Mouse (Mus musculus) T-helper 17 cell (primary cell): ENCODE data around the gene Dnaic1.

ENCODE experiments used
- in situ Hi-C, 2 experiments: fragments of 300-600 bp; cut with MboI, MseI; formaldehyde crosslinking; loops; 1 replicate in 1 of 2; 2 replicates in 1 of 2; pipeline ENCODE4 v1.15.1; 2025; ENCODE audit warnings: high pct_unique_total_duplicates in 2 of 2

Gene Dnaic1

DNA sequence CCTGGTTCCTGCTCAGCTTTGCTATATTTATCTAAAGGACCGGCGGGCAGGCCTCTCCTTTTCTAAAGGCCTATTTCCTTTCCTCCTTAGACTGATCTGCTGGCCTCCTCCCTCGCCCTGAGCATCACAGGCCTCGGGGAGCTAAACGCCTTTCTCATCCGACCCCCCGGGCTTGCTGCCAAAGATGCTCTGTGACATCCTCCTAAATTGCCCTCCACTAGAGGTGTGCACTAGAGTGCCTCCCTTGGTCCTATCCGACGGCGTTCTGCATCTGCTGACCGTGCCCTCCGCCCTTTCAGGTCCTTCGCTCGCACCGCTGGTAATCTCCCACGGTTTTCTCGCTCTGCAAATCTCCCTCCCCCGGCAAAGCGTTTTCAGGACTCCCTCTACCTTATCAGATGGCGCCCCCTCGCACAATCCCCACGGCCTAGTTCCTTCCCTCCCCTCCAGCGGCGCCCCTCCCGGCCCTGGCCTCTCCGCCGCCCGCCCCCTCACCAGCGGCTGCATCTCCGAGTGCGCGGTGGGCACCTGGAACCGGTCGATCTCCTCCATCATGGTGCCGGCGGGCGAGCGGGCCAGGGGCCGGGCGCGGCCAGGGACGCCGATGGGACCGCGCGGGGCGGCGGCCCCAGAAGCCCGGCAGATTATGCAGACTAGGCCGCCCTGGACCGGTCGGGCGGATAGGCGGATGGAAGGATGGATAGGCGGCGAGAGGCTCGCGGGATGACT, 729 bp upstream of the Dnaic1 start:
- in situ Hi-C loops: loop anchor here (5.0 kb wide), 3 partner anchors 57 to 867 kb away; partner anchors contain the start of gene Aptx (in 1 of the 2)

DNA sequence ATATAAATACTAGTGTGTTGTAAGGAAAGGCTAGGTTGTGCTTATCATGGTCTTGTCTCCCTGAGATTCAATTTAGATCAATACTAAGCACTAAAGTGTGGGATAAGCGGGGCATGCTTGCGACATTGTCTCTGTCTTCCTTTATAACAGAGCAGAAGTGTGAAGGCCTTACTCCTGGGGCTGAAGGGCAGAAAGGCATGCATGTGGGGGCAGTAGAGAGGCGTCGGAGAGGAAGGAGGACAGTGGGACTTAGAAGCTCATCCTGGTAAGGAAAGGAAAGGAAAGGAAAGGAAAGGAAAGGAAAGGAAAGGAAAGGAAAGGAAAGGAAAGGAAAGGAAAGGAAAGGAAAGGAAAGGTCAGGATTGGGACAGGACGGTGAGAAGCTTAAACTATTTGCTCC, 1.9 kb downstream of the Dnaic1 start:
- in situ Hi-C loops: no loop called here

DNA sequence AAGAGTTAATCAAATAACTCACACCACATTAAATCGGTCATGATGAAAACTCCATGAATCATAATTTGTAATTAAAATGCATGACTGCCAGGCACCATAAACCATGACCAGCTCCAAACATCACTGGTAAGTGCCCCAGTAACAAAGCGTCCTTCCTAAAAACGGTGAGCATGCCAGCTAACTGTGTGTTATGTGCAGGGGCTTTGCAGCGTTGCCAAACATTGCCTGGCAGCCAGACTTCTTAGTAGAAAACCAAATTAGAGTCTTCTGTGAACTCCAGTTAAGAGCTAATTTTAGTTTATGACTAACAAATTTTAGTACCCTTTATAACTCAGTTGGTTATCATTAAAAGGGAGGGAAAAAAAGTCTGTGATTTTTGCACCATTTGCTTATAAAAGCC, 3.9 kb downstream of the Dnaic1 start:
- in situ Hi-C loops: no loop called here

DNA sequence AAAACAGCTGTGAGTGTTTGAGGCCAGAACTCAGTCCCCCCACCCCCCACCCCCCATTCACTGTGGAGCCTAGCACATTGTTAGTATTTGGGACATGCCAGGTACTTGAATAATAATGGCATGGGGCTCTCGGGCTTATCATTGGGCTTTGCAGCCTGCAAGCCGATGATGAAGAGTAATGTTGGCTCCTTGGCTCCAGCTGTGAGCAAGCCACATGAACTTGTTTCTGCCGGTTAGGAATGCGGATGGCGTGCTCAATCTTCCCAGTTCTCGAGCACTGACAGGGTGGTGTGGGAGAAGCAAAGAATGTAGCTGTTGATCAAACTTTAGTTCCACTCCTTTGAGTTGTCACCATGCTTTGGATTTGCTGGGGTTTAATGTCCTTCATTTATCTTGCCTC, 6.3 kb downstream of the Dnaic1 start:
- in situ Hi-C loops: no loop called here

DNA sequence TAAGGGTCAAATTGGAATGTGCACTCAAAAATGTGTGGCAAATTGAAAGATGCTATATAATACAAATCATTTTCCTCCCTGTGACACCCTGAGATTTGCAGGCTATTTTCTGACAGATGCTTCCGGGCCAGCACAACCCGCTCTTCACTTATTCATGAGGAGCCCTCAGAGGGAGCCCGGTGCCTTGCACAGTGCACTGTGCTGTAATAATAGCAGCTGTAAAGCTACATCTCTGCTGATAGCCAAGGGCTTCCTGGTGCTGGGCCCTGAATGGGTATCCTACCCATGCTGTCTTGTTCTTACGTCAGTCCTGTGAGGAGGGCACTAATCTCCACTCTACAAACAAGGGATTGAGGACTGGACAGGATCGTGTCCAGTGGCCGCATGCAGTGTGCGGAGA, 13.8 kb downstream of the Dnaic1 start:
- in situ Hi-C loops: no loop called here

DNA sequence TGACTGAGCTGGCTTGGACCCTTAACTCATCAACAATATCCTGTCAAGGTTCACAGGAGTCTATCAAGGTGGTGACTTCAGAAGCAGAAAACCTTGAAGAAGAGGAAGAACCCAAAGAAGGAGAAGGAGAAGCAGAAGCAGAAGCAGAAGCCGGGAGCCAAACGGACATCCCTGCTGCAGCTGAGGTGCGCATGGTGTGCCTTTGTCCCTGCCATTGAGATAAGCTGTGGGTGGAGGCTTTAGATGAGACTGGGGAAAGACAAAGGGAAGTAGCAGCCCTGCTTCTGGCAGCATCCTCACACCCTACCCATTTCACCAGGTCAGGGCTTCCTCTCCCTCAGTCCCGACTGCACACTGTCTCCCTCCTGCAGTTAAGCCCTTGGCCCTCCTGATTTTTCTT, 33.2 kb downstream of the Dnaic1 start:
- in situ Hi-C loops: no loop called here

DNA sequence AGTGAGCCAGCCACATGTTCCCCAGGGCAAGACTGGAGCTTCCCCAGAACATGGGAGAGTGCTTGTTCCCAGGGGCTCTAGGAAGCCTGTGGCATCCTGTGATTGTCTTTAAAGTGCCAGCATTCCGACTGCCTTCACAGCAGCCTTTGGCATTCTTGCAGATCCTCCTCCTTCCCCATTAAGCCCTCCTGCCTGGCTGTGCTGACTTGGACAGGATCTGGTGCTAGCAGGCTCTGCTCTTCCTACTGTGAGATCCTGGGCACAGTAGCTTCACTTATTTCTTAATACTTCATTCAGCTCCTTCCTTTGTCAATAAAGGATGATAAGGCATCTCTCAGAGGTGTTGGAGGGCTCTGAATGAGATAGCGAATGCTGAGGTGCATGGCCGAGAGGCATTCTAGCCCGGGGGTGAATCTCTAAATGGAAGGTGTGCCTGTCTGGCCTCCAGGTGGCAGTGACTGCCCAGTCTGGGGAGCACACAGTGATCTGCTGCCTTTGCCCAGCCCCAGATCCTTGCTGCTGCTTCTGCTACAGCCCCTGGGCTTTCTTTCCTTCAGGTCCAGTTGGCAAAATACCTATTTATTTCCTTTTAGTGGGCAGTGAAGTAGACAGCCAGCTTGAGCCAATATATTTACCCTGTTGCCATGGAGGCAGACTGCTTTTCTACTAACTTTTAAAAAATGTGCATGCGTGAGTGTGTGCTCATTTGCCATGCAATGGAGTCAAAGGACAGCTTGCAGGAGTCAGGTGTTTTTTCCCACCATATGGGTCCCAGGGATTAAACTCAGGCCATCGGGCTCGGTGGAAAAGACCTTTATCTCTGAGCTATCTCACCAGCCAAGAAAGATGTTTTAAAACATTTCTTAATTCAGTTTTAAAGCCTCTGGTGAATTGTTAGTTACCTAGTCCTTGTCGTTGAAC, 35.2 kb downstream of the Dnaic1 start:
- in situ Hi-C loops: no loop called here

DNA sequence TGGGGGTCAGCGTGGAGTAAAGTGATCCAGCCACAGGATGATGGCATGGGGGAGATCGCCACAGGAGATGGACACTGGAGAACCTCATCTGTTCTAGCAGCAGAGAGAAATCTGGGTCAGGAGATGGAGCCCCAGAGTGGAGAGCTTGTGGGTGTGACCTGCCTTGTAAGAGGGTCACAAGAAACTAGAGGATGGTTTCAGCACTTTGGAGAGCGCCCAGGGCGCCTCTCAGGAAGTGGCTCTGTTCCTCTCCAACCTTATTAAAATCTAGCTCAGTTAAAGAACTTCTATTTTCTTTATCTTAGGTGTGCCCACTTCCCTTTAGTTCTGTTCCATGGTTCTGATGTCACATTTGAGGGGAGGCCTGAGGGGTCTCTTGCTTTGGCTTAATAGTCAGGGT, 37.2 kb downstream of the Dnaic1 start:
- in situ Hi-C loops: no loop called here

DNA sequence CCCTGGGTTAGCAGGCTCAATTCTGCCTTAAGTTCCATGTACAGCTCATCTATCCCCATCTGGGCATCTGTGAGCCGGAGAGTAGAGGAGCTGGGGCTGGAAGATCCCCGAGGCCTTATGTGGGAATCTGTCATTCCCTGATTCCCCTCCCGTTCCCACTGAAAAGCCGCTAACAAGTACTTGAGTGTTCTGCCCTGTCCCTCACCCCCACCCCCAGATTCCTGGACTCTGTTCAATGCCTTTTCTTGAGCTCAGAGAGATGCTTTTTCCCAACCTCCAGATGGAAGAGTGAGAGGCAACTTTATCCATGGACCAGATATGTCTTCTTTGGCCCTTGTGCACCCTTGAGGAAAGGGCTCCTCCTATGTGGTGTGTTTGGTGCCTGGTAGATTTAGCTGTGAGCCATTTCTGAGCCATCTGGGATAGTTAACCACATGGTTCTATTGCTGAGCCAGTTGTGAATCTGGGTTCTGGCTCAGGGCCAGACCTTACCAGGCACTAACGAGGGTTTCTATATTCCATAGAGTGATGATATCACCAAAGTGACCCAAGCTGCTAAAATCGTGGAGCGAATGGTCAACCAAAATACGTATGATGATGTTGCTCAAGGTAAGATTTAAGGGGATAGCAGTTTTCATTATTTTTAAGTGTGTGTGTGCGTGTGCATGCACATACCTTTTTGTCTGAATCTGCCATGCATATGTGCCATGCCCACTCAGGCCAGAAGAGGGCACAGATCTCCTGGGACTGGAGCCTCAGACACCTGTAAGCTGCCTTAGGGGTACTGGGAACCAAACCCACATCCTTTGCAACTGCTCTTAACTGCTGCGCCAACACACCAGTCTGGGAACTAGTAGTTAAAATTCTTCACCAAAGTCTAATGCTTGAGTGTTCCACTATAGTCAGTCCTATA, 40.4 kb downstream of the Dnaic1 start:
- in situ Hi-C loops: no loop called here

DNA sequence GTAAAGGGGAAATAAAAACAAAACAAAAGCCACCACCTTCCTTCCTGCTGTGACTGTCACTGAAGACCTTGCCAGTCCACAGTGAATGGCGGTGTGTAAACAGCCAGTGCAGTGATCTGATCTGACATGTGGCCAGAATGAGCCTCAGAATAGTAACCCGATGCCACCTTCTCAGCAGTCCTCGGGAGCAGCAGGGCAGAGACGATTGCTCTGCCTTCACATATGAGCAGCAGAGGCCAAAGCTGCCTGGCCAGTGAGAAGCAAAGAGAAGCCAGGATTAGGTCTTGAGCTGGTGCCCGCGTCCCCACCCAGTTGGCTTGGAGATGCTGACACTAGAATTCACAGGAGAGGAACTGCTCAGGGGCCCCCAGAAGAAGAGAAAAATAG, 41.0 kb downstream of the Dnaic1 start:
- in situ Hi-C loops: no loop called here

DNA sequence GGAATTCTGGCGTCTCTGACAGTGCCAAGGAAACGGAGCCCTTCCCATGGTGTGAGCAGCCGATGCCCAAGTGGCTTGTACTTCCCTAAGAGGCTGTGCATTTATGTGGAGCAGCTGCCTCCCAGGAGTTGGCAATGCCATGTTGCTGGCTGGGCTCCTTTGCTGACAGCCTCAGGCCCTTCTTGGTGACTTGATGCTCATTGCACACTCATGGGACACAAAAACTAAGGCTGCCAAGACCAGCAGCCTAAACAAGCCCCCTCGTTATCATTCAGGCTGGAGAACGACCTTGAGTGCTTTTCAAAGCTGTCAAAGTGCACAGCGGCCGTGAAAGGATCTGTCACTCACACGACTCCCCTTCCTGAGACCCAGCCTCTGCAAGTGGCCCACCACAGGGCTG, 42.6 kb downstream of the Dnaic1 start:
- in situ Hi-C loops: no loop called here

DNA sequence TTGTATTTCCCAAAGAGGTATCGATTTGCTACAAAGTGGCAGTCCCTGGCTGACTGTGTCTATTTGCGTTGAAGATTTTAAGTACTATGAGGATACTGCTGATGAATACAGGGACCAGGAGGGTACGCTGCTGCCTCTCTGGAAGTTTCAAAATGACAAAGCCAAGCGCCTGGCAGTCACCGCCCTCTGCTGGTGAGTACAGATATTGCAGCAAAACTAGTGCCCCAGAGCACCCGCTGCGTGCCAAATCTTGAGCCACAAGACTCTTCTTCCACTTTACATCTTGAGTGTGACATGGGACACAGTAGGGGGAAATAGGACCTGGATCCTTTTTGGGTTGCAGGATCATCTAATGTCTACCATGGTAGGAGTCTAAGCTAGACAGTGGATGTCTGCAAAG, 44.6 kb downstream of the Dnaic1 start:
- in situ Hi-C loops: no loop called here

DNA sequence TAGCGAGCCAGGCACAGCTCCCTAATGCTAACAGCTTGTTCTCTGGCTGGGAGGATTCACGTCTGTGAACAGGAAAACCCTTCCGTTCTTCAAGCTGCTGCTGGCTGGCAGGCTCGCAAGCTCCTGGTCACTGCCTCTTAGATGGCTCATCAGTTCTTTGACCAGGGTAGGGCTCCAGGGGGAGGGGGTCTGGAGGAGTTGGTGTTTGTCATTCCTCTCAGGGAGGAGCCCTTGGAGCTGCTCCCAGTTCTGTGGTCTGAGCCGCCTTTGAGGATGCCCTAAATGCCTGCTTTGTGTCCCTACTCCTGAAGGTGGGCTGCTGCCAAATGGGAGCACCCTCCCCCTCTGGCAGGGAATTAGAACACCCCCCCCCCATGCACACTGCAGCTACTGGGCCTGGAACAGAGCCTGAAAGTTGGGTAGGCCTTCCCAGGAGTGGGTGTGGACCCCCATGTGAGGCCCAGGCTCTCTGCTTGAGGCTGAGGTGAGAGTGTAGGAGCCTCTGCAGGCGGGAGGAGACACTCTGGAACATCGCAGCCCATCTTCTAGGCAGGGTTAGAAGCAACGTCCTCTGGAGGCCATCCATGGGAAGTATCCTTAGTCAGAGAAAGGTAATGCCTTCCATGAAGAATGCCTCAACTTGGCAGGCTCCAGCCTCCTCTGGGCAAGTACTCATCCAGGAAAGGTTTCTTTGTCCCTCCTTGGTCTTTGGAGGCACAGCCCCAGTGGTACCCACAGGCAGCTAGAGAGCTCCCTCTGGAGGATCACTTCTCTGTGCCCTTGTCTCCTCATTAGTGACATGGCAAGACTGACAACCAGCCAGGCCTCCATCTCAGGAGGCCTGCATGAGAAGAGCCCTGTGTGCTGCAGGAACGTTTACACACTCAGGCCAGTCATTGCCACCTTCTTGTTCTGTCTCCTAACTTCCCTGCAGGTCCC, 46.4 kb downstream of the Dnaic1 start:
- in situ Hi-C loops: loop anchor here in 1 of 2 experiments (5.0 kb wide), 1 partner anchor 59 kb away; no protein-coding TSS in a partner anchor

DNA sequence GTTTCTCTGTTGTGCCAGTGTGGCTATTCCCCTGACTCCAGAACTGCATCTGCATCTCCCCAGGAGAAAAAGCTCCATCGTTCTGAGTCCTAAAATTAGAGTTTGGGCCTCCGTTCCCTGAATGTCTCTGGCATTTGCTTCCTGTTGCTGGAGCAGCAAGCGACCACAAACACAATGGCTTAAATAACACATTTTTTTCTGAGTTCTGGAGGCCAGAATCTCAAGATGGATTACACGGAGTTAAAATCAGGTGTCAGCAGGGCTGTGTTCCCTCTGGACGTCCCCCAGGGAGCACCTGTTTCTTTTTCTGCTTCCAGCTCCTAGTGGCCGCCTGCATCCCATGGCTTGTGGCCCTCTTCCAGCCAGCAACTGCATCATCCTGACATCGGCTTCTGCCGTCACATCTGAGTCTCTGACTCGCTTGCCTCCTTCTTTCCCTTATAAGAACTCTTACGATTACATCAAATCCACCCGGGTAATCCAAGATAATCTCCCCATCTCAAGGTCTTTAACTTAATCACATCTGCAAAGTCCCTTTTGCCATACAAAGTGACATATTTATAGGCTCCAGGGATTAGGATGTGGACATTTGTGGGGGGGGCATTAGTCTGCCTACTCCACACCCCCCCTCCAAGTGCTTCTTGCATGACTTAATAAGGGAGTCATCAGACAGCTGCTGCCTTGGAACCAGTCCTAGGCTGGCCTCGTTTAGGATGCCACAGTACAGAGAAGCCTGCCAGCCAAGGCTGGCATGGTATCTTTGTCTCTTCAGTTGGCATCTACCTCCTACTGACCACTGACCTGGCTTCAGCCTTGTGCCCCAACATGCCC, 49.6 kb downstream of the Dnaic1 start:
- in situ Hi-C loops: loop anchor here in 1 of 2 experiments (5.0 kb wide), 1 partner anchor 62 kb away; no protein-coding TSS in a partner anchor

DNA sequence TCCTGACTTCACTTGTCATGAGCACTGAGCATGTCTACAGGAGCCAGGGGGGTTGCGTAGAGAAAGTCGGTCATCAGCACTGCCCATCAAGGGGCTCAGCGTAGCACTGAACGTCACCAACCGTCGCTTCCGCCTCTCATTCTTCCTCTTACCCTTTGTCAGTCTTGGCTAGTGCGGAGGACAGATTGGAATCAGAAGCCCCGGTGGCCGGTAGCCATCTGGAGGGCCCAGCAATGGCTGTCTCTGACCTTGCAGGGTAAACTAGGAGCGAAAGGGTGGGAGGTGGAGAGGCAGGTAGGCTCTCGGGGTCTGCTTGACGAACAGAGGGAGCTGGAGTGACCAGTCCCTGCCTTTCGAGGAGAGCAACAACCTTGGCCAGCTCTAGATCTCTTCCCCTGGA, 52.5 kb downstream of the Dnaic1 start:
- in situ Hi-C loops: no loop called here

DNA sequence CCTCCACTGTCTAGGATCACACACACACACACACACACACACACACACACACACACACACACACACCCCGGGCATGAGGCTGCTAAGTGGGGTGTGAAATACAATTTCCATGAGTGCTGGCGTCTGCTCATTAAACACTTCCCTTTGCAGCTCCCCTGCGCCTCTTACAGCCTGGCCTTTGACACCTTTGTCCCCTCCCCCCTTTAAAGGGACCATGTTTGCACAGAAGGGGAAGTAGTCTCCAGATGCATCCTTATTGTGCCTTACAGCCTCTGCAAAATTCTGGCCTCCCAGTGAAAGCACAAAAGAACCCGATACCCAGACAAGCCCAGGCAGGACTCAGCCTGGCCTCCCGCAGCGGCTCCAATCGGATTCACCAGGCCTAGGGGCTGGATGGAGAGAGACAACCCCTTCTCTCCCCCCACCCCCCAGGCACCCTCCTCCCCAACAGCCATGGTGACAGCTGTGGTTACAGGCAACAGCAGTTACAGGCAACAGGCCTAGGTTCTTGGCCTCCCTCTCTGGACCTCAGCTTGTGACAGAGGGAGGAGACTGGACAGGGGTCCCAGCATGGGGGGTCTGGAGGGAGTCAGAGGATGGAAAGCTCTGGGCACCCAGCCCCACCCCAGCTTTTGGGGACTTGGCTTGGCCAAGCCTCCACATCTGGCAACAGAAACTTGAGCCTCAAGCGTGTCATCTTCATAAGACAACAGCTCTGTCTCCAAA, 58.8 kb downstream of the Dnaic1 start:
- in situ Hi-C loops: no loop called here

DNA sequence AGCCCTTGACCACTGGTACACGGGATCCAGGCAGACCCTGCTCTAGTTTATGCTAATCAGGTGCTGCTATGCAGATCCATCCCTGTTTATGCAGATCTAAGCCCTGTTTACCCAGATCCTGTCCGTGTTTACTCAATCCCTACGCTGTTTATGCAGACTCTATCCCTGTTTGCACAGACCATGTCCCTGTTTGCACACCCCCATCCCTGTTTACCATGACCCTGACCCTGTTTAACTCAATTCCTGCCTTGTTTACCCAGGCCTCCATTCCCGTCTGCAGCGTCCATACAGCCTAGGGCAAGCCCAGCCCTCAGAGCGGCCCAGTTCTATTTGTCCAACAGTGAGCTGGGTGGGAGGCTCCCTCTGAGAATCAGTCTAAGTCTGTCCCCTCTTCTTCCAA, 60.6 kb downstream of the Dnaic1 start:
- in situ Hi-C loops: no loop called here

DNA sequence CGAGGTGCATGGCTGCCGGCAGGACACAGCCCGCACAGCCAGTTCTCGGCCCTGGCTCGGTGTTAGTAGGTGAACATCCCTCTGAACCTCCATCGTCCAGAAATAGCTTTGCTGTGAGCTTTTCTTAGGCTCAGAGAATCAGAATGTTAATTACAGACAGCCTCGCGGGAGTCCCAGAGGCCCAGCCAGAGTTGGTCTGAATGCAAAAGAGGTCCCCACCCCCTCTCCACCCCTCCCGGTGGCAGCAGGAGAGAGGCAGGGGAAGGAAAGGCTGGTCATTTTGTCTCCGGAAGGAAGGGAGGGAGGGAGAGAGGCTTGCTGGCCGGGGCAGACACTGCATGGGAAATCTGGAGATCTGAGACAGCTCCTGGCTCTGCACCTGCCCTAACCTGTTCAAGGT, 61.8 kb downstream of the Dnaic1 start:
- in situ Hi-C loops: no loop called here

DNA sequence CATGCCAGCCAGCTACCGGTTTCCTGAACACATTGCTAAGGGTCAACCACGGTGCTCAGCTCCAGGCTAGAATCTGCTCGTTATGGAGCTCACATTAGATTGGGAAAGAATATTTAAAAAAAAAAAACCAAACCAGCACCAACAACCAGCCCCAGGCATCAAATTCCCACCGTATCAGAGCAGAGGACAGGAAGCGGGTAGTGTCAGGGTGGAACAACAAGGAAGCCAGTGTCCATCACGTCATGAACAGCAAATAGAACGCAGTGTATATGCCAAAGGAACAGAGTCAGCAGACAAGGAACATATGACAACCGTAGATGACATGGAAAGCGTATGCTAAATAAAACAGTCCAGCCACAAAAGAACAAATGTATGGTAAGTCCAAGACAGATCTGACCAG, 63.4 kb downstream of the Dnaic1 start:
- in situ Hi-C loops: no loop called here
